Mouse (Mus musculus): ENCODE results near the gene Cryzl2. TPM values are rescaled to one million over a fixed set of nuclear protein-coding genes. Genes with fewer than 3 reads are reported as not detected.

Gene Cryzl2
- polyA plus RNA-seq, 1 experiment from 2014 or later, result 13.6 TPM

DNA sequence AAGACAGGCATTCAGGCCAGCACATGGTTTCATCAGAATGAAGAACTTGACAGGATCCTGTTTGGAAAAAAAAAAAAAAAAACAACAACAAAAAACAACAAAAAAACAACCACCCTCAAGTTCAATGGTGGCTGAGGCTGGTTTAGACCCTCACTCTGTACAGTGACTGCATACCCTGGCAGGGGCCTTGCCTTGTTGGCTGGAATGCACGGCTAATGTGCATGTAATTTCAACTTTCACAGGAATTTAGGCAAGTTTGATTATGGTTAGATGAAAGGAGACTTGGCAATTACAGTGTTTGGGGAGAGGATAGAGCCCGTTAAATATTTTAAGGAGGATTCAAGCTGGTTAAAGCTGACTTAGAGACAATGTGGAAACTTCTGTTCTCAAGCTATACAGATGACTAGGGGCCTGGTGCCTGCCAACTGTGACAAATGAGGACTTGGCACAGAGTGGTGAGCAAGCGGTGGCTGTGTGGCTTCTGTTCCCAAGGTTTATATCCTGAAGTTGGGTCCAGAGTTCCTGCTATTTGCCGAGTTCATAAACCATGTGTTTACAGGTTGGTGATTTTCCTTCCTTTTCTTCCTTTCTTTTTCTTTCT lies 48.7 kb downstream of the Cryzl2 start:
- Histone ChIP-seq H3K36me3 (ENCODE audit: control insufficient read depth, insufficient read depth, low read length) (no peaks in the 10 kb centered on the region), H3K4me3 (ENCODE audit: low read depth, low read length) (peak overlapping the region; percentile 8; the same call in 1 of the 2 replicates), H3K27ac (replicated peaks; ENCODE audit: low read depth, low read length) (peak overlapping the region; percentile 35), H3K4me1 (ENCODE audit: control insufficient read depth, insufficient read depth, low read length) (peaks cover 5% of the 10 kb centered on the region; the same call in 1 of the 2 replicates), H3K9ac (ENCODE audit: low read depth, low read length) (peak overlapping the region; percentile 32), H3K4me2 (ENCODE audit: low read depth, low read length) (peak overlapping the region; percentile 36), H3K27me3 (replicated peaks; ENCODE audit: control insufficient read depth, insufficient read depth, low read length) (no peaks in the 10 kb centered on the region; the same call in 1 of the 2 replicates), H3K9me3 (ENCODE audit: control insufficient read depth, low read length) (no peaks in the 10 kb centered on the region)
- WGBS, result 20% methylated on average over 4 of the region's 4 CpGs
- DNase-seq (ENCODE audit: low spot score) (peak; percentile 77), ATAC-seq (ENCODE audit: low read depth) (peak; percentile 87)

DNA sequence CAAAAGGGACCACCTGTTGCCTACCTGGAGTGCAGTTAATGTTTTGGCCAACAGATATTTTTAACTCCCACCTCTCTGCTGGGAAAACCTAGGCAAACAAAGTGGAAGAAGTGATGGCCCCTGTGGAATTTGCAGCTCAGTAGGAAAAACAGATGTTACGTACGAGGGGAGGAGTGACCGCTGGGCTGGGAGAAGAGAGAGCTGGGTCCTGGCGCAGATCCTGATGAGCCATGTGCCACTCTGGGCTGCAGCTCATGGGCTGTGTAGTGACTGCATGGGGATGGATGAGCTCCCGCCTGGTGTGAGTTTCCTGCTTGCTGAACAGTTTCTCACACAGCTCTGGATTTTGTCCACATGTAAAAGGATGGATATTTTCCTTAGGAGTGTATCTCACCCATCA lies 49.4 kb downstream of the Cryzl2 start:
- H3K9me3 ChIP-seq (ENCODE audit: control insufficient read depth, low read length), result no peaks in the 10 kb centered on the region
- DNase-seq (ENCODE audit: low spot score) (peak; percentile 45), ATAC-seq (ENCODE audit: low read depth) (no peak)
- H3K27me3 ChIP-seq (replicated peaks; ENCODE audit: control insufficient read depth, insufficient read depth, low read length), result no peaks in the 10 kb centered on the region; the same call in 1 of the 2 replicates
- no peaks in the 10 kb centered on the region for H3K36me3 ChIP-seq (ENCODE audit: control insufficient read depth, insufficient read depth, low read length)
- H3K9ac ChIP-seq (ENCODE audit: low read depth, low read length), result no peak overlapping the region
- 36% methylated on average over 5 of the region's 5 CpGs for WGBS
- H3K4me1 ChIP-seq (ENCODE audit: control insufficient read depth, insufficient read depth, low read length), result peaks cover 5% of the 10 kb centered on the region; the same call in 1 of the 2 replicates
- no peak overlapping the region for H3K27ac ChIP-seq (replicated peaks; ENCODE audit: low read depth, low read length)
- no peak overlapping the region for H3K4me3 ChIP-seq (ENCODE audit: low read depth, low read length)
- peak overlapping the region; percentile 29 for H3K4me2 ChIP-seq (ENCODE audit: low read depth, low read length)

DNA sequence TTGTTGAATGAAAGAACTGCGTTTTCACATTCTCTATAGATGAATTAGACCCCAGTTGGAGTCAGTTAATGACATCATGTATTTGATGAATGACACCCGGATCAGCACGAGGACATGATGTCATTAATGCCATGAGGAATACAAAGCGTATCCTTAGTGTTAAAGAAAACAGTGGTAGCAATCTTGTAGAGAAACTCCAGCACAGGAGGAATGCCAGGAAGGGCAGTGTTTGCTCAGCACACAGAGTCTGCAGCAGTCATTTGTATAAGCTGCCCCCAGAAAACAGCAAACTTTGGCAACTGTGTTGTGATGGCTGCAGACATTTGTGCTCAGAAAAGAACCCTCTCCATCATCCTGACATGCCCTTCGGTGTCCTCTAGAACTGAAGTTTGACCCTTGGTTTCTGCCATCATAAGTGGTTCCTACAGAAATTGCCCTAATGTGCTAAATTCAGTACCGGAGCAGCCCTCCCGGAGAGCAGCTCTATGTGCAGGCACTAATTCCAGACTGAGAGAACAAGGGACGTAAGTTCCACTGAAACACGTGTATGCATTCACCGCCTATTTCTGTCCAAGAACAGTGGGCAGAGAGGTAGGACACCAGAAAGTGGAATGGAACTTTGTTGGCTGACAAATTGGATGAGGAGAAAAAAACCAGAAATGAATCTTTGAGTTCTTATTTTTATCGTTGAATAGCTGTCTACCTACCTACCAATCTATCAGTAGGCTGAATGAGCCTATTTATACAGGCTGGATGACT lies 54.5 kb downstream of the Cryzl2 start:
- peaks cover 5% of the 10 kb centered on the region; the same call in 1 of the 2 replicates for H3K4me1 ChIP-seq (ENCODE audit: control insufficient read depth, insufficient read depth, low read length)
- H3K27me3 ChIP-seq (replicated peaks; ENCODE audit: control insufficient read depth, insufficient read depth, low read length), result no peaks in the 10 kb centered on the region; the same call in 1 of the 2 replicates
- H3K4me3 ChIP-seq (ENCODE audit: low read depth, low read length), result no peak overlapping the region
- no peaks in the 10 kb centered on the region for H3K36me3 ChIP-seq (ENCODE audit: control insufficient read depth, insufficient read depth, low read length)
- ATAC-seq (ENCODE audit: low read depth) (no peak), DNase-seq (ENCODE audit: low spot score) (no peak)
- H3K27ac ChIP-seq (replicated peaks; ENCODE audit: low read depth, low read length), result no peak overlapping the region
- no peaks in the 10 kb centered on the region for H3K9me3 ChIP-seq (ENCODE audit: control insufficient read depth, low read length)
- 69% methylated on average over 11 of the region's 11 CpGs for WGBS
- H3K9ac ChIP-seq (ENCODE audit: low read depth, low read length), result no peak overlapping the region
- no peak overlapping the region for H3K4me2 ChIP-seq (ENCODE audit: low read depth, low read length)

DNA sequence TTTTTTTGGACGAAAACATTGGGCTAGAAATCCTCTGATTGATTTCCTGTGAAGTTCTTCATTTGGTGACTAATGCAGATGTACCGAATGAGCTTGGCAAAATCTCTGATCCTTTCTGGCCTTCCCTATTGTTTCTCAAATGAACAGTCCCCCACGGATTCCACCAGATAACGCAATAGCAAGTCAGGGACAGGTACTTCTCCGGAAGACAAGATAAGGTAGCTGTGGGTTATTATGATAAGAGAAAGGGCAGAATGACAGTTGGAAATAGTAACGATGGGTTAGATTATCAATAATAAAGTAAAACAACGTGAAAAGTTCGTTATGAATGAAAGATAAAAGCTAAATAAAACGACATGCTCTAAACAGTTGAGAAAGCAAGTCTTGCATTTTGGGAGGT lies 55.2 kb downstream of the Cryzl2 start:
- peaks cover 7% of the 10 kb centered on the region for H3K4me1 ChIP-seq (ENCODE audit: control insufficient read depth, insufficient read depth, low read length)
- WGBS, result 80% methylated on average over 9 of the region's 9 CpGs
- ATAC-seq (ENCODE audit: low read depth), result no peak

DNA sequence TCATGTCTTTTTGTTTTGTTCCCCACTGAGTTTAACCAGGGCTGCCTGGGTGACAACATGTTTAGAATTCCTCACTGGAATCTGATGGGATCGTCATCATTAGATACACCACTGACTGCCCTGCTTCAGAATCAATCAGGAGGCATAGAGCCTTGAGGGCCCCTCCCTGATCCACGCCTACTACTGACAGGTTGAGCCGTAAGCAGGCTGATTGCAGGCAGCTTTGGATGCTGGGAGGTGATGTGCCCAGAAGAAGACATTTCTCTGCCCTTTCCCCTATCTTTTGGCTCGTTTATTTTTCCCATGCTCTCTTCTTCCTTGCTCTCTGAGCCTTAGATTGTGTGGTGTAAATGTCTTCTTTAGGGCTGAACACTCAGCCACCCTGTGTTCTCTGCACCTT lies 55.9 kb downstream of the Cryzl2 start:
- WGBS, result 61% methylated on average over 4 of the region's 4 CpGs
- H3K36me3 ChIP-seq (ENCODE audit: control insufficient read depth, insufficient read depth, low read length), result no peaks in the 10 kb centered on the region
- H3K27ac ChIP-seq (replicated peaks; ENCODE audit: low read depth, low read length), result no peak overlapping the region
- no peak overlapping the region for H3K4me3 ChIP-seq (ENCODE audit: low read depth, low read length)
- peaks cover 8% of the 10 kb centered on the region for H3K4me1 ChIP-seq (ENCODE audit: control insufficient read depth, insufficient read depth, low read length)
- no peaks in the 10 kb centered on the region; the same call in 1 of the 2 replicates for H3K27me3 ChIP-seq (replicated peaks; ENCODE audit: control insufficient read depth, insufficient read depth, low read length)
- DNase-seq (ENCODE audit: low spot score) (no peak), ATAC-seq (ENCODE audit: low read depth) (no peak)
- no peak overlapping the region for H3K4me2 ChIP-seq (ENCODE audit: low read depth, low read length)
- no peaks in the 10 kb centered on the region for H3K9me3 ChIP-seq (ENCODE audit: control insufficient read depth, low read length)
- H3K9ac ChIP-seq (ENCODE audit: low read depth, low read length), result no peak overlapping the region

More for the DNA sequence above, 55.2 kb downstream of the Cryzl2 start:
- H3K4me3 ChIP-seq (ENCODE audit: low read depth, low read length), result no peak overlapping the region
- no peaks in the 10 kb centered on the region for H3K9me3 ChIP-seq (ENCODE audit: control insufficient read depth, low read length)
- no peak overlapping the region for H3K4me2 ChIP-seq (ENCODE audit: low read depth, low read length)
- no peak overlapping the region for H3K27ac ChIP-seq (replicated peaks; ENCODE audit: low read depth, low read length)
- H3K36me3 ChIP-seq (ENCODE audit: control insufficient read depth, insufficient read depth, low read length), result no peaks in the 10 kb centered on the region
- no peak for DNase-seq (ENCODE audit: low spot score)
- H3K9ac ChIP-seq (ENCODE audit: low read depth, low read length), result no peak overlapping the region
- H3K27me3 ChIP-seq (replicated peaks; ENCODE audit: control insufficient read depth, insufficient read depth, low read length), result no peaks in the 10 kb centered on the region; the same call in 1 of the 2 replicates

DNA sequence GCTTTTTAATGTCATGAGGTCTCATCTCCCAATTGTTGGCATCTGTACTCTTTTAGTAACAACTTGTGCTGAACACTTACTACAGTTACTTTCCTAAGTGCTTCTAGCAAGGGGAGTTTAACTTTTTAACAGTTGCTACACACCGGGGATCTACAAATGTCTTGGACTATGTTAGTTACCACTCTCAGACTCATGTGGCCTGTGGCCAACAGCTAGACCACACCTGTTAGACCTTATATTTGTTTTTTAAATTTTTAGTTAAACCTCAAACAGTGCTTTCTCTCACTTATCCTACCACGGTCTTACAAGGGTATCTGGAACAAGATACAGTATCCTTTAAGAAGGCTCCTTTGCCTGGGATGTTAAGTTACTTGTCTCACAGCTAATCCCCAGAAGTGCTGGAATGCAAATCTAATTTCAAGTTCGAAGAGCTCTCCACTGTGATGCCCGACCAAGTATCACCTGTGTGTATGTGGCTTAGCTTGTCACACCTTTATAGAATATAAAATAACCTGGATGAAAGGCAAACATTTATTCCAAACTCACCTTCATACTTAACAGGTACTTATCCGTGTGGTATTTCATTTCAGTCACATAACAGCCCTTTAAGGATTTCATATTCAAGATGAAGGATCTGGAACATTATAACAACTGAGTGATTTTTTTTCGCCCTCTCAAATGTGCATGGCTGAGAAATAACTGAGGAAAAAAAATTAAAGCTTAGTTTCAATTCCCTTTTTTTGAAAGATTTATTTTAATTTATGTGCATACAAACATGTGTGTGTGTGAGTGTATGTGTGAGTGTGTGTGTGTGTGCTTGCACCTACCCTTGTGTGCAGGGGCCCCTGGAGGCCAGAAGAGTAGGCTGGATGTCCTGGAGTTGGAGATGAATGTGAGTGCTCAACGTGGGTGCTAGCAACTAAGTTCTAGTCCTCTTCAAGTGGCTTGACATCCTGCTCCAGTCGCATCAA lies 58.7 kb downstream of the Cryzl2 start:
- WGBS, result 68% methylated on average over 8 of the region's 8 CpGs
- Histone ChIP-seq H3K4me3 (ENCODE audit: low read depth, low read length) (no peak overlapping the region), H3K27me3 (replicated peaks; ENCODE audit: control insufficient read depth, insufficient read depth, low read length) (no peaks in the 10 kb centered on the region), H3K27ac (replicated peaks; ENCODE audit: low read depth, low read length) (no peak overlapping the region), H3K9ac (ENCODE audit: low read depth, low read length) (no peak overlapping the region), H3K36me3 (ENCODE audit: control insufficient read depth, insufficient read depth, low read length) (no peaks in the 10 kb centered on the region), H3K4me1 (ENCODE audit: control insufficient read depth, insufficient read depth, low read length) (peaks cover 8% of the 10 kb centered on the region), H3K4me2 (ENCODE audit: low read depth, low read length) (no peak overlapping the region), H3K9me3 (ENCODE audit: control insufficient read depth, low read length) (no peaks in the 10 kb centered on the region)
- no peak for ATAC-seq (ENCODE audit: low read depth)
- no peak for DNase-seq (ENCODE audit: low spot score)

DNA sequence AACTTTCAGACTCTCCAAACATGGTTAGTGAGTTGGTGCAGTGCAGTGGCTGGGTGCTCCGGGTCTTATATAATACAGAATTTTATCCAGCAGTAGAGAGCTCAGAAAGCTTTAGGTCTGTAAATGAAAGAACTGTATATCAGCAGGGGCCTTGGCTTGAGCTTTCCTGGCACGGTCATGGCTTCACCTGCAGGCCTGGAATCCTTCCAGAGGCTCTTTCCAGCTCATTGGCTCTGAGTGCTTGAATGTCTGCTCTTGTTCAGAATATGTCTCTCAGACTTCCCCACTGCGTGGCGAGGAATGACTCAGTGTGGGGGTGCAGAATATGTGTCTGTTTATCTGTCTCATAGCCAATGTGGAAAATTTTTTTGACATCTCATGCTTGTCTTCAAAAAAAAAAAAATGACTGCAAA lies 59.7 kb downstream of the Cryzl2 start:
- no peaks in the 10 kb centered on the region for H3K27me3 ChIP-seq (replicated peaks; ENCODE audit: control insufficient read depth, insufficient read depth, low read length)
- H3K27ac ChIP-seq (replicated peaks; ENCODE audit: low read depth, low read length), result no peak overlapping the region
- H3K4me2 ChIP-seq (ENCODE audit: low read depth, low read length), result no peak overlapping the region
- DNase-seq (ENCODE audit: low spot score), result peak; percentile 92
- no peak overlapping the region for H3K4me3 ChIP-seq (ENCODE audit: low read depth, low read length)
- ATAC-seq (ENCODE audit: low read depth), result peak; percentile 84
- H3K9me3 ChIP-seq (ENCODE audit: control insufficient read depth, low read length), result no peaks in the 10 kb centered on the region
- H3K36me3 ChIP-seq (ENCODE audit: control insufficient read depth, insufficient read depth, low read length), result no peaks in the 10 kb centered on the region
- H3K4me1 ChIP-seq (ENCODE audit: control insufficient read depth, insufficient read depth, low read length), result peaks cover 8% of the 10 kb centered on the region
- 33% methylated on average over 4 of the region's 4 CpGs for WGBS
- no peak overlapping the region for H3K9ac ChIP-seq (ENCODE audit: low read depth, low read length)

DNA sequence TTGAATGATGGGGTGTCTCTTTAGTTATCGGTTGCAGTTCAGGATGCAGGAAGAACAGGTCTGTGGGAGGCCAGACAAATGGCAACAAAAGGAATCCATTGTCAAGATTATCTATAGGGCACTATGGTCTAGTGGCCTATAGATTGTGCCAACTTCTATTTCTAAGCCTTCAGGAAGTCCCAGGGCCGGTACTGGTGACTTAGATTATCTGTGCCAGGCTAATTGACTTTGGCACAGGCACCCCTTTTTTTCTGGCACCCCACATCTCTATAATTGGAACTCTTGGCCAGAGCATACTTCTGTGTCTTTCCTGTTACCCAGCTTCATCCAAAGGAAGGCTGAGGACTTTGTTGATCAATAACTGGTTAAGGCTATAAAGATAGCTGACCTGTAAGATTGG lies 61.0 kb downstream of the Cryzl2 start:
- WGBS, result 76% methylated on average over 2 of the region's 2 CpGs
- ATAC-seq (ENCODE audit: low read depth), result no peak

More for the DNA sequence above, 61.0 kb downstream of the Cryzl2 start:
- Histone ChIP-seq H3K36me3 (ENCODE audit: control insufficient read depth, insufficient read depth, low read length) (no peaks in the 10 kb centered on the region), H3K27me3 (replicated peaks; ENCODE audit: control insufficient read depth, insufficient read depth, low read length) (no peaks in the 10 kb centered on the region), H3K9me3 (ENCODE audit: control insufficient read depth, low read length) (no peaks in the 10 kb centered on the region), H3K4me3 (ENCODE audit: low read depth, low read length) (no peak overlapping the region), H3K9ac (ENCODE audit: low read depth, low read length) (no peak overlapping the region), H3K4me2 (ENCODE audit: low read depth, low read length) (no peak overlapping the region), H3K27ac (replicated peaks; ENCODE audit: low read depth, low read length) (no peak overlapping the region), H3K4me1 (ENCODE audit: control insufficient read depth, insufficient read depth, low read length) (peaks cover 8% of the 10 kb centered on the region)
- DNase-seq (ENCODE audit: low spot score), result no peak
